Mouse (Mus musculus) embryo, embryonic 10.5 days (tissue): ENCODE measurements around the gene Bicc1.
"Not testable (repeated sequence)": the region's sequence is repeated elsewhere in the genome, so short reads cannot be mapped to it uniquely, and the experiment has no call there.

Source experiments
- DNase-seq: peaks from one replicate; pipeline ENCODE4 v3.0.0-alpha.2; 2015; ENCODE audit warnings: low spot score

The Bicc1 gene

DNA sequence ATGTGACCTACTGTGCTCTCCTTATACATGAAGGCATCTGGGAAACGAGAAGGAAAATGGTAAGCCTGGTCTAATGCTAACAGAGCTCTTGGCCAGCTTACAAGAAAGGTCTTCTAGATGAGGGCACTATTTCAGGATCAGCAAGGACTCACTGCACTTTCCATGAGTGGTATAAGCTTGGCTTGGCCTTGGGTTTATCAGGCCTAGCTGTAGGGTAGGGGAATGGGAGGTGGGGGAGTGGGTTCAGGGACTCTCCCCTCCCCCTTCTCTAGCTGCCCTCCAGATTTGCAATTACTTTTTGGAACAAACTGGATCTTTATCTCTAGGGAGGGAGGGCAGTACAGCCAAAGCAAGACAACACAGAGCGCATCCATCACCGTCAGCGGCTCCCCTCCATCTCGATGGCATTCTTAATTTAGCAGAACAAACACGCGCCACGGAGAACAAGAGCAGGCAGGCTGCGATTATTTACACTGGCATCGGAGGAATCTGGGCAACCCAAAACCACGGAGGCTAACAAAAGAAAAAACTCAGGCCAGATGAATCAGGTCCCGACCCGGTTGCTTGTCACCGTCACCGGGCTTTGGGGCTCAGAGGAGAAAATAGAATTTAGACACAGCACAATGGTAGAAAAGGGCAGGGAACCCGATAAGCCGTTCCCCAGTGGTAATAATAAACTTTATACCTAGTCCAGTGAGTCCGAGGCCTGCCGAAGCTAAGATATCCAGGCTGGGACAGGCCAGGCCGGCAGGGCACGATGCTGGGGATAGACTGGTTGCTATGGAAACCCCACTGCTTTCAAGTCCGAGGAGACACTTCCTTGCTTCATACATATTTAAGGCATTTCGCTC lies 210.0 kb downstream of the Bicc1 start:
- DNase-seq: peak; percentile 83

DNA sequence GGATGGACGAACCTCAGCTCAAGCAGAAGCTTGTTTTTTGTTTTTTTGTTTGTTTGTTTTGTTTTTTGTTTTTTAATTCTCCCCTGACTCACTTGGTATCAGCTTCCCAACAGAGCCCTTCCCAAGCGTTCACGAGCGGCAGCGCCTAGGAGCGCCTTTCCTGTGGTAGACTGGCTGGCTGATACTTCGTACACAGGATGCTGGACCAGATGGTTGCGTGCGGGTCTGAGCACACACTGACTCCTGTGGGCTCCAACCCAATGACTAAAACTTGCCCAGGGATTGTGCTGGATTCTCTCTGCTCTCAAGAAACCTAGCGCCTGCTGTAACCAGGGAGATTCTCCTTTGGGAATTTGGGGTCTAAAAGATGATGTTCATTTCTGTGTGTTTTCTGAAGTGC lies 211.2 kb downstream of the Bicc1 start:
- no peak for DNase-seq

DNA sequence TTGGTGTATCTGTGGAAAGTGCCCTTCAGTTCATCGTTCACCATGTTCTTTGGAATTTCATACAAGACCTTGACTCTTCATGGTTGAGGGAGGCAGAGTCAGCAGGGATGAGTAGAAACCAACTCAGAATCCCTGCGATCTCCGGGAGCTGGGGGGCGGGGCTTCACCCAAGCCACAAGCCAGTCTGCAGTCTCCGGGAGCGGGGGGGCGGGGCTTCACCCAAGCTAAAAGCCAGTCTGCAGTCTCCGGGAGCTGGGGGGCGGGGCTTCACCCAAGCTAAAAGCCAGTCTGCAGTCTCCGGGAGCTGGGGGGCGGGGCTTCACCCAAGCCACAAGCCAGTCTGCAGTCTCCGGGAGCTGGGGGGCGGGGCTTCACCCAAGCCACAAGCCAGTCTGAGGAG lies 213.4 kb downstream of the Bicc1 start:
- DNase-seq: not testable (repeated sequence)

DNA sequence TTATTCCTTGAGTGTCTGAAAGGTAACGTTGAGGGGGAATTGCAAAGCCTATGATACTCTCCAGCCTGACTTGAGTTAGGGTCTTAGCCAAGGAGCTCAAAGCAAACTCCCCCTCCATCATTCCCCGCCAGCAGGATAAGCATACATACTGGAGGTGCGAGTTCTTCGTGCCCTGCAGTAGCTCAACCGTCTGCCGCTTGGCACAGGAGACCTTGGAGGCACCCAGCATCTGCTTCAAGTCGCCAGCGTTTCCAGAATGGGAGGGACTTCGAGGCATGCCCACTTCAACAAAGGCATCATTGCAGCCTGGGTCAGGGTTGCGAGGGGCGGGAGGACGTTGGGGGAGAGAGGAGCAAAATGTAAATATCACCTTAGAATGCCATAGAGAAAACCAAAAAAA lies 214.4 kb downstream of the Bicc1 start:
- no peak for DNase-seq

DNA sequence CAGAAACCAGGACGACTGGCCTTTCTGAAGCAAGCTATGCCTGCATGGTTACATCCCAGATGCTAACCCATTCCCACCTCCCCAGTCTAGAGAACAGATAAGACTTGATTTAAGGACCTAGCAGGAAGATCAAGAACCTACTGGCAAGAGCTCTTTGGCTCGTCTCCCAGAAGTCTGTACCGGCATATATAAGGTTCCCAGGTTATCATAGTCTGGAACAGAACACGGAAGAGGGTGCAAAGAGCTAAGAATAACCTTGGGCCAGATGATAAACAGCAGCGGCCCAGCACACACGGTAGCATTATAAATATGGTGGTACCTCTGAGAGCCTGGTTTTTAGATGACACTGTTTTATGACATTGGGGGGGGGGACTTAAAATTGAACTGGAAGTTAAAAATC lies 217.9 kb downstream of the Bicc1 start:
- DNase-seq: no peak

DNA sequence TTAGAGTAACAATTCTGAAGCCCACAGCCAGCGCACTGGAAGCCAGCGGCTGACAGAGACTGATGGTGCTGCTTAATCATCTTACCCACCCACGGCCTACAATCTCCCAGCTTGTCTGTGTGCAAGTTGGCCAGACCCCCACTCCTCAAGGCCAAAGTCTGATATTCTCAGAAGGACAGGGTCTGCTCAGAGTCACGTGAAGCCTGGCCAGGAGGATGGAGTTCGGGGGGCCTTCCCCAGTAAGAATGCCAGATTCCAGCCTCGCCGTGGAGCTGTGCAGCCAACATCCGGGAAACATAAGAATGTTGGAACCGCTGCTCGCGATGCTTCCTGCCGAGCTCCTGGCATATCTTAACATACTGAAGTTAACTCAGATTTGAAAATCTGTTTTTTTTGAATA lies 219.7 kb downstream of the Bicc1 start:
- DNase-seq: peak; percentile 31

DNA sequence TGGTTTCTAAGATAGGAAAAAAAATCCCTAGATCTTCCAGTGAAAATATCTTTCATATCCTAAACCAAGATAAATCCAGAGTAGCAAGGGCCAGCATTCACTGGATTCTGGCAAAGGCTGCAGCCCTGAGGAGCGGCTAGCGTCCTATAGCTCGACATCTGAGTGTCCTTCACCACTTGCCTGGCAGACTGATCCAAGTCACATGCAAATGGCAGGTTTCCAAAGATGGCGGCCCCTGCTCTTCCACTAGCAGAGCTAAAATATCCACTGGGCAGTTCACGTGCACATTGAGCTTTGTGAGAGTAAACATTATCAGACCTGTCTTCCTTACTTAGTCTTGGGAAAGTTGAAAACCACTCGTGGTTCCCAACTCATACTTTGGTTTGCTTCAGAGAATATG lies 222.1 kb downstream of the Bicc1 start:
- no peak for DNase-seq

DNA sequence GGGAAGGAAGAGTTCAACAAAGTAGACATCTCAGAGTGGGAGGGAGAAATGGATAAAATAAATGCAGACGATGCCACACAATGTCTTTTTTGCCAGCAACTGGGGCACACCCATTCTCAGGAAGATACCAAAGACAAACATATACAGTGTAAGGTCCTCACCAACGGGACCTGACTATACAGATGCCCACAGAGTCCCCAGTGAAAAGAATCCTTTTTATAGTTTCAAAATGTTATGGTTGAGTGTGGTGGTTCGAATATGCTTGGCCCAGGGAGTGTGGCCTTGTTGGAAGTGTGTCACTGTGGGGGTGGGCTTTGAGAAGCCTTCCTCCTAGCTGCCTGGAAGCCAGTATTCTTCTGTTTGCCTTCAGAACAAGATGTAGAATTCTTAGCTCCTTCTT lies 223.5 kb downstream of the Bicc1 start:
- DNase-seq: no peak

DNA sequence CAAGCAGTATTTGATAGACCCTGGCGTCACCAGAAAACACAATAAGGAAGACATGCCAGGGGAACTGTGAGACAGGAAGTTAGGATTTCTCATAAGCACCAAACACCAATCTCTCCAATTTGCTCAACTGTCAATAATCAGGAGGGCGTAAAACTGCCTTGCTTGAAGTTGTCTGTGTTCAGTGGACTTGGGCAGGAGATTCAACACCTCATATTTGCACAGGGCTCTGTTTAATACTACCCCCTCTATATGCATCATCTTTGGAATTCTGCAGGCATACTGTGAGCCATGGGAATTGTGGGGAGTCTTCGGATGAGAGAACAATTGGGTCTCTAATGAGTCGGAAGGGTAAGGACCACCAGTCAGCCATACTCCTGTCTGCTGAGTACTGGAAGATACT lies 233.4 kb downstream of the Bicc1 start:
- no peak for DNase-seq

DNA sequence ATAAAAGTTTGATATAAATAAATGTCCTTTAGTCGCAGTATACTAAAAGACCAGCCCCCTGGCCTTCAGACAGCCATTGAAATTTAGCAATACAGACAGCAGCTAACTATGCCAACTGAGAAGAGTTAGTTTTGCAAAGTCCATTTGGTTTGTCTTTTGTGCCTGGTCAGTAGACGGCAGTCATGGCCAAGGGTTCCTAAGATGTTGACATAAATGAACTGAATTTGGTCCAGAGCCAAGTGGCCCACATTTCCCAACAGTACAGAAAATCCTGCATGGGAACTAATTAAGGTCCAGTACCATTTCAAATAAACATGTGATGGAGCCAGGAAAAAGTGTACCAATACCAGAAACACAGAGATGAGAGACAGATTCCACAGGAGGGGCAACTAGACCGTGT lies 235.2 kb downstream of the Bicc1 start:
- no peak for DNase-seq

DNA sequence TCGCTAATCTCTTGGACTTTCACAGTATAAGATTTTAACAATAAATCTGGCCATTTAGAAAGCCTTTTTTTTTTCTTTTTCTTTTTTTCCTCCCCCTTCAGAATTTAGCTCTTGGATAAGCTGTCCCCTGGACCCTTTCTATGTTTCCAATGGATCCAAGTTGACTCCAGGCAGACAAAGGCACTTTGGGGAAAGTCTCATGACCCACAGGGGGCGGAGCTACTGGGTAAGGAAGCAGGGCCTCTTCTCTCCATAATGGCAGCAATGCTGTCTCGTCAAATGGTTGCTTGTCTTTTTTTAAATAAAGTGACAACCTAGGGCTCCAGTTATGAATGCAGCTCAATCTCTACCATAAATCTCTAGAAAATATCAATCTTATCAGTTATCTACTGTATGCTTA lies 235.6 kb downstream of the Bicc1 start:
- DNase-seq: no peak

DNA sequence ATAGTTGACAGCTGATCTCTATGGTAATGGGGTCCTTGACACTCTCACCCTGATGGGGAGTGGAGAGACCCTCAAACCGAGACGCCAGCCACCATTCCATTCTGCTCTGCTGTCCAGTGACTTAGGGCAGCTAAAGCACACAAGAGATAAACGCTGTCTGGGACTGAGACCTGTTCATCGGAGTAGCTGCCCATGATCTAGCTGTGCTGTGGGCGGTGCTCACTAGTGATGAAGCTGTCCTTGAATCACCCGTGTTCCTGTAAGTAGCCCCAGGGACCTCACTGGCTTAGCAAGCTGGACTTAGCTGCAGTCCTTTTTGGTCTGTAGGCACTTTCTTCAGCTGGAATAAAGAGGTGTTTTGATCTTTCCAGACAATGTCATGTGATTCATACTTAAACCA lies 238.0 kb downstream of the Bicc1 start:
- no peak for DNase-seq

DNA sequence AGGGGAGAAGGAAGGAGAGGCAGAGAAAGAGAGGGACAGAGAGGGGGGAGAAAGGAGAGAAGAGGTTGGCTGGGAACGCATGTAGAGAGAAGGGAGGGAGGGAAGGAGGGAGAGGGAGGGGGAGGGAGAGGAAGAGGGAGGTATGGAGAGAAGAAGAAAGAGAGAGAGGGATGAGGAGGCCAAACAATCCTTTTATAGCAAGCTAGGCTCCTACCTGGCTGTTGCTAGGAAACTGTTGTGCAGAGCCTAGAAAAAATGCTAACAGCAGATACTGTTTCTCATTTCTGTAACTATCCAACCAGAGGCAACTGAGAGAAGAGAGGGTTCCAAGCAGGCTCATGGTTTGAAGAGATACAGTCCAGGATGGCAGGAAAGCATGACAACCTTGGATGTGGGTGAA lies 239.6 kb downstream of the Bicc1 start:
- DNase-seq: no peak

DNA sequence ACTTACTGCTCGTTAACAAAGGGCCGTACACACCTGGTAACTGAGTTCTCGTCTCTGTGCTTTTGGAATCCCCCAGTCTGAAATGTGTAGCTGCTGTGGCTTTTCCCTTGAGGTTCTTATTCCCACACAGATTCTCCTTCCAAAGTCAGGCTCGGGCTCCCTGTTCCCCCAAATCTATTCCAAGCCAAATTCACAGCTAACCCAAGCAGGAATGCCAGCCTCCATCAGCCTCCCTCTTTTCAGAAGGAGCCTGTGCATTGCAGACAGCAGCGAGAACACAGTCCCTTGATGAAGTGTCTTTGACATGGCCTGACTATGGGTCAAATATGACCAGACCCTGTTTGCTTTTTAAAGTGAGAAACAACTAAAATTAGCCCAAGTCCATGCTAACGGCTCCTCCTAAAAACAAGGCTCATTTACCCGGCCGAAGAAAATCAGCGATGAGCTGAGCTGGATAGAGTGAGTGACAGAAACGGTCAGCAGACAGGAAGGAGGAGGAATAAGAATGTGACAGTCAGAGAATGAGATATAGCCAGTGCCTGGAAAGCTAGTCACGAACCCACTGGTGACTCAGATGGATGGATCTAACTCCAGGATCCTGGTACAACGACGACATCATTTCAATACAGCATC lies 240.4 kb downstream of the Bicc1 start:
- no peak for DNase-seq

DNA sequence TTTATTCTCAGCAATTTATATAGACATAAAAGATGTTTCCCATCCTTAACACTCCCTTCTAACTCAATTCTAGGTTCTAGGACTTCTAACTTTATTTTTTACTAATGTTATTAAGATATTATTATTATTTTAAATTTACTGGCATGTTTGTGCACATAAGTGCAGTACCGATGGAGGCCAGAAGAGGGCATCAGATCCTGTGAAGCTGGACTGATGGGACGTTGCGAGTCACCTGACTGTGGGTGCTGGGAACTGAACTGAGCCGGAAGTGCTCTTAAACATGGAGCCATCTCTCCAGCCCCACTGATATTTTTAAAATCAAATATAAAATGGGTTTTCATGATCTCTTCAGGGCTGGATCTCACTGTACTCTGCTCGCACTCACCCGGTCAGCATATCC lies 242.8 kb downstream of the Bicc1 start:
- DNase-seq: no peak

DNA sequence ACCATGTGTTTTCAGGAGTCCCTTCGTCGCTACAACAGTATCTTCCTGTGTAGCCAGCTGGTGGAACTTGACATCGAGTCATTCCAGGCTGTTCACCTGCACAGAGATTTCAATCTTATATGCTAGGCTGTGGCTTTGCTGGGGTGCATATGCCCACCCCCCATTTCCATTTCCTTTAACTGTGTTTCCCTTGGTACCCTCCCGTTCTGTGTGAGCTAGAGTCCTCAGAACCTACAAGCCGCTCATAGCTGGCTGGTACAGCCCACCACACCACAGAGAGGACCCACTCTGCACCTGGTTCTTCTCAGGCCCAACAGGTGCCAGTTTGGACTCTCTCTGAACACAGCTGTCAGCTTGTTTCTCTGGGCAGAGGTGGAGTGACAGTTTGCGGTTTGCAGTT lies 244.4 kb downstream of the Bicc1 start:
- DNase-seq: no peak

DNA sequence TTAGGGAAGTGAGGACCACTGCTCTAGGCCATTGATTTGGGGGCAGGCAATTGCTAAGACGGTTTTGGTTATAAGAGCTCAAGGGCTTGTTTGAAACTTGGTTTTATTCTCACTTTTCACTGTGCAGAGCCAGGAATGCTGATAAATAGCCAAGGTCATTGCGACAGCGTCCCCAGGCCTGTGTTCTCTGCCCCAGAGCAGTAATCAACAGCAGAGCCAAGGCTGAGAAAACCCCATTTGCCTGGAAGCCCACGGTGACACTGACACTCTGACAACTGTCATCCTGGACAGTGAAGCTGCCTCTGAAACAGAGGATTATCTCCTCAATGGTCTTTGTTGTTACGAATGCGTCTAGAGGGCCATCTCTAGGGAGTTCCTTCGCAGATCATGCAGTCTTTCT lies 255.6 kb downstream of the Bicc1 start:
- DNase-seq: no peak

DNA sequence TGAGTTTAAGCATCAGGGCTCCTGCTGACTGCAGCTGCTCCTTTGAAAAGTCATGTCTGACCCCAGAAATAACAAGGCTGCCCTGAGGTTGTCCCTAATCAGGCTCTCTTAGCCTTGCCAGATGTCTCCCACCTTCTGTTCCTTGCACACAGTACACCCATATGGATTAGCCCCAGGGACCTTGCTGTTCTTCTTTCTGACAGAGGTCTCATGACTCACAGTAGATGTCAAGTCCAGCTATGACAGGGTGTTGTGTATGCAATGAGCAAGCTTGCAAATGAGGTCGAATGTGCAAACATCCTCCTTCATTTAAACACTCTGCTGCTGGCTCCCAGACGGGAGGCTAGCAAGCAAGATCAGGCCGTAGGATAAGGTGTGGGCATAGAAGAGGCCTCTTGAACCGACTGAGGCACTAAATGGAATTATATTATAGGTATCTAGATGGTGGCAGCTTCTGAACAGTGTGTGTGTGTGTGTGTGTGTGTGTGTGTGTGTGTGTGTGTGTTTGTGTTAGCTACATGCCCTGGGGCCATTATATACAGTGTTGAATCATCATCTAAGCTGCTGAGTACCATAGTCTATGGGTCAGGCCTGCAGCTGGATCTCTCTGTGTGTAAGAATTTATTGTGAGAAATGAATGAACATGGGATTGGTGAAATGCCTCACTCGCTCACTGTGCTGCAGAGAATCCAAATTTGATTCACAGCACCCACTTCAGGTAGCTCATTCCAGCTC lies 256.6 kb downstream of the Bicc1 start:
- DNase-seq: peak; percentile 18

DNA sequence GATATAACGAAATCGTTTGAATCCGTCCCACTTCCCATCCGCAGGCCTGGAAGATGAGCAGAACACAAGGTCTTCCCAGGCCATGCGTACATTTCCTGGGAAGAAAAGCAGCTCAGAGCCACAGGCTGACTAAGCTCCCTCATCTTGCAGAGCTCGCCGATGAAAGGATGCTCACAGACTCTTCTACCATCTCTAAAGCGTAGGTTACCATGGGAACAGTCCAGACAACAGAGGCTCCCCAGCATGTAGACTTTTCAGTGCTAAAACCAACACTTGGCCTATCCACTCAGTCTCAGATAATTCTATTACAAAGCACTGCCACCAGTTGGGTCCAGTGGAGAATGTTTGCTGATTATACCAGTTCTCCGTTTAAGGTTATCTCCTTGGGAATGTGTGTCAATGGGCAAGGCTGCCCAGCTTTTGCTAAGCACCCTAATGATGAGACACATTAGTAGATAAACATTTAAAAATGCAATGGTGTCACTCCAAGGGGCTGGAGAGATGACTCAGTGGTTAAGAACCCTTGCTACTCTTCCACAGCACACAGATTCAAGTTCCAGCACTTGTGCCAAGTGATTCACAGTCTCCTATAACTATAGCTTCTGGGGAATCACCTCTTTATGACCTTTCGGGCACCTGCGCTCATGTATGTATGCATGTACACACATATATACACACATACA lies 258.2 kb downstream of the Bicc1 start:
- peak; percentile 22 for DNase-seq

DNA sequence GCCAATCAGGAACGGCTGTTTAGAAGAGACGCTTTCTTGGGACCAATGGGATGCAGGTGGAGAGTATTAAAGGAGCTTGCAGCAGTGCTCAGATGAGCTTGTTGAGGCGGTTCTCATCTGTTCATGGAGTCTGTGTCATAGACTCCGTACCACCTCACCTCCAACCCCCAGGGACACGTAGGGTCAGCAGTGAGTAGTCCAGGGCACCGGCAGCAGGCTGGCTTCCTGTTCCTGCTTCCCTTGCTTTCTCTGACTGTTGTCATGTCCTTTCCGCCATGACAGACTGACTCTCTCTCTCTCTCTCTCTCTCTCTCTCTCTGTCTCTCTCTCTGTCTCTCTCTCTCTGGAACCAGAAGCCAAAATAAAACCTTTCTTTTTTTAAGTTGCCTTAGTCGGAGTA lies 263.6 kb downstream of the Bicc1 start:
- no peak for DNase-seq

DNA sequence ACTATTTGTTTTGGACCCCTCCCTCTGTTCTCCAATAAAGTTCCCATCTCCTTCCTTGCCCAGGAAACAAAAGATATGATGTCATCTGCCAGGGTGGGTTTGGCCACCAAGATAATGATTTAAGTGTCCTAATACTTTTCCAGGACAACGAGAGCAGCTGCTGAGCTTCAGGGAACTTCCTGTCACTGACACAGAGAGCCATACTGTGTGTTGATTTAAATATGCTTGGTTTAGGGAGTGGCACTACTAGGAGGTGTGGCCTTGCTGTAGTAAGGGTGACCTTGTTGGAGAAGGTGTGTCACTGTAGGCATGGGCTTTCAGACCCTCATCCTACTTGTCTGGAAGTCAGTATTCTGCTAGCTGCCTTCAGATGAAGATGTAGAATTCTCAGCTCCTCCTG lies 281.5 kb downstream of the Bicc1 start:
- DNase-seq: no peak

DNA sequence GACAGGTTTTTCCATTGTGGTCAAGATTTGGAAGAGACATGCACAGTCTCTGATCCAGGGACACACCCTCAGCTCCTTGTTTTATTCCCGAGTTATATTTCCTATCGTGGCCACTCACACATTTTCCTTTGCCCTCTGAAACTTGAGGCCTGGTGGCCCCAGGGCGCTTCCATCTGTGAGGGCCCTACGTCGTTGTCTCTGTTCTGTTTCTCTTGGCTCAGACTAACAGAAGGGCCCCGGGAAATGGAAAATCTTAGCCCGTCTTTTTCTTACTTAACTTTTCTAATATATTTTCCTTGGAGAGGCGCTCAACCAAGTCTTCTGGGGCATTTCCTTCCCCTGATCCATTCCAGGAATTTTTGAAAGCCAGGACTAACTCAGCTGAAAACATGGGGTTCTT lies 281.9 kb downstream of the Bicc1 start:
- DNase-seq: no peak

DNA sequence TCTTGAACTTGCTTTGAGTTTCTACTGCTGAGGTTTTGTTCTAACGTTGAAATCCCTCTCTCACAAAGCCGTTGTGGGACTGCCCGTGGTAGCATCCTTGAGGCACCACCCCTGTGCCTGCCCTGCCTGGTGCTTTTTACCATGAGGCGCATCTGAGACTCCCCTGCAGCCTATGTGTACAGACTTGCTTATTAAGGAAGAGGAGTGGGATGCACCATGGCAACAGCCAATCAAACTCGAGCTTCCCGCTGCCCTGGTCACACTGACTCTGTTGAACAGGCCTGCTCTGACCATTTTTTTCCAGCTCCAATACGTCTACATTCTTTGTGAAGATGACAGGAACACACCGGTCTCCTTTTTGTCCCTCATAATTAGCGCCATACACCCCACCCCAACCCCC lies 283.0 kb downstream of the Bicc1 start:
- no peak for DNase-seq
